Mouse (Mus musculus) kidney, adult 2 months (tissue): ENCODE measurements around the gene Hist2h2ac.

Experiments used
- CTCF ChIP-seq: fragments of 200-500 bp; conservative IDR thresholded peaks from 2 replicates; pipeline ENCODE4 v1.5.1; 2011; ENCODE audit warnings: low read depth, mild to moderate bottlenecking, control low read depth, low read length, moderate library complexity, mixed read lengths; ENCODE audit not compliant: insufficient read depth, insufficient read length
- POLR2A ChIP-seq: fragments of 200-500 bp; IDR thresholded peaks from one replicate; pipeline ENCODE4 v1.6.1; 2011; ENCODE audit warnings: low read depth, low read length, control low read depth

- TF ChIP-seq CTCF (no peak), POLR2A (no peak)
Measured at GRCm38 (mm10) chr3:96219661-96220130, 984 bp downstream of the Hist2h2ac start, which contains the start of the genes Bola1 and Hist2h2ab.
